Mouse (Mus musculus) midbrain, embryonic 13.5 days (tissue): ENCODE measurements around the gene Pde8a. TPM values are rescaled to one million over a fixed set of nuclear protein-coding genes. Genes with fewer than 3 reads are reported as not detected.

Experiments used
- ATAC-seq: fragments of 200-750 bp; cut with Nextera tagmentation; 2 replicates; pipeline ENCODE4 v1.8.0; 2017; ENCODE audit warnings: mild to moderate bottlenecking, moderate TSS enrichment, moderate library complexity
- H3K27ac ChIP-seq: fragments of 300-500 bp; sonication (generic); 2 replicates; pipeline ENCODE4 v1.5.1; 2015; ENCODE audit warnings: inconsistent platforms, mild to moderate bottlenecking, moderate library complexity
- H3K27me3 ChIP-seq: fragments of 300-500 bp; sonication (generic); 2 replicates; pipeline ENCODE4 v1.6.1; 2015; ENCODE audit warnings: mild to moderate bottlenecking, inconsistent platforms
- H3K36me3 ChIP-seq: fragments of 300-500 bp; sonication (generic); 2 replicates; pipeline ENCODE4 v1.6.1; 2015; ENCODE audit warnings: mild to moderate bottlenecking, inconsistent platforms
- H3K4me1 ChIP-seq: fragments of 300-500 bp; sonication (generic); replicated peaks from 2 replicates; pipeline ENCODE4 v1.6.1; 2015; ENCODE audit warnings: inconsistent platforms
- H3K4me2 ChIP-seq: fragments of 300-500 bp; sonication (generic); replicated peaks from 2 replicates; pipeline ENCODE4 v1.6.1; 2015; ENCODE audit warnings: moderate library complexity, mild to moderate bottlenecking, inconsistent platforms
- H3K4me3 ChIP-seq: fragments of 300-500 bp; sonication (generic); replicated peaks from 2 replicates; pipeline ENCODE4 v1.5.1; 2015; ENCODE audit warnings: mild to moderate bottlenecking, inconsistent platforms
- H3K9ac ChIP-seq: fragments of 300-500 bp; sonication (generic); replicated peaks from 2 replicates; pipeline ENCODE4 v1.6.1; 2015; ENCODE audit warnings: mild to moderate bottlenecking, inconsistent platforms
- H3K9me3 ChIP-seq: fragments of 300-500 bp; sonication (generic); 2 replicates; pipeline ENCODE4 v1.6.1; 2016; ENCODE audit warnings: mild to moderate bottlenecking, inconsistent platforms
- WGBS: fragments of 180-500 bp; shearing (Covaris S2); methylation state at CpG from one replicate; pipeline ENCODE4 v1.1.7; 2015; 5-methylcytosine and 5-hydroxymethylcytosine counted together
- polyA plus RNA-seq: library from polyadenylated mRNA; unstranded; fragments of >200 nt; fragmentation: Nextera tagmentation; extraction: Ambion mirVana; gene quantifications from 2 replicates; pipeline ENCODE4 v1.2.1, GENCODE M21; 2015

The Pde8a gene
- polyA plus RNA-seq, 1 experiment from 2014 or later: 2.5 TPM

DNA sequence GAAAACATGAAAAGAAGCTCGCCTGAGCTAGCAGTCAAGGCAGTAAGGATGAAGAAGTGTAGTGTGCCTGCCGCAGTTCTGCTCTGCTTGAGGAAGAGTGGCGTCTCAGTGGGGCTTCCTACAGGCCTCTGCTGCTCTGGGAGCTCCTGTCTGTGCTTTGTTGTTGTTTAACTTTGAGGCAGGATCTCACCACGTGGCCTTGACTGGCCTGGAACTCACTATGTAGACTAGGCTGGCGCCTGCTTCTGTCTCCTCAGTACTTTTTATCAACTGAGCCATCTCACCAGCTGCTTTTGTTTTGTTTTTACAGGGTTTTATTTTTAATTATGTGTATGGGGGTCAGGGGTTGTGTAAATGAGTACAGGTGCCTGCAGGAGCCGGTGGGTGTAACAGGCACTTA lies 84.8 kb downstream of the Pde8a start:
- no peak overlapping the region for H3K4me2 ChIP-seq
- H3K9me3 ChIP-seq: no peaks in the 10 kb centered on the region
- no peaks in the 10 kb centered on the region for H3K36me3 ChIP-seq
- H3K4me1 ChIP-seq: peaks cover 9% of the 10 kb centered on the region
- H3K27me3 ChIP-seq: no peaks in the 10 kb centered on the region
- 37% methylated on average over 6 of the region's 6 CpGs for WGBS
- H3K9ac ChIP-seq: no peak overlapping the region
- no peak overlapping the region for H3K4me3 ChIP-seq
- no peak overlapping the region for H3K27ac ChIP-seq
- no peak for ATAC-seq

DNA sequence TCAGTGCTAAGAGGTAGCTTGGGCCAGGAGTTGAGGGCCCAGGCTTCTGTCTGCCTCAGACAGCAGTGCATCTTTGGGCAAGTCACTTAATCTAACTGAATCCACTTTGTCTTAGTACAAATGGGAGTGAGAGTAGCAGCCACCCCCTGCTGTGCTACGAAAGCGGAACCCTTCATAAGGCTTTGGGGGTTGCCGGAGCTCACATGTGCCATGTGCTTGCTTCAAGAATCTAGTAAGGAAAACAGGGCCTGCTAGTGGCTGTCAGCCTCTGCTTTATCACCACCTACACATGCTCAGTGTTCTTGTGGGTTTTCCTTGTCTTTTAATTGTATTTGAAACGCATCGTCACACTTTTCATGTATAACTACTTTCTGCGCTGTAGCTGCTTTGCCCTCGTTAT lies 87.9 kb downstream of the Pde8a start:
- Histone ChIP-seq H3K36me3 (no peaks in the 10 kb centered on the region), H3K4me3 (no peak overlapping the region), H3K27ac (no peak overlapping the region), H3K9ac (no peak overlapping the region), H3K27me3 (0 out of 2 replicates have a peak, but pooled peaks cover 2% of the 10 kb centered on the region), H3K4me1 (peaks cover 9% of the 10 kb centered on the region), H3K9me3 (no peaks in the 10 kb centered on the region), H3K4me2 (no peak overlapping the region)
- ATAC-seq: no peak
- 41% methylated on average over 7 of the region's 7 CpGs for WGBS

DNA sequence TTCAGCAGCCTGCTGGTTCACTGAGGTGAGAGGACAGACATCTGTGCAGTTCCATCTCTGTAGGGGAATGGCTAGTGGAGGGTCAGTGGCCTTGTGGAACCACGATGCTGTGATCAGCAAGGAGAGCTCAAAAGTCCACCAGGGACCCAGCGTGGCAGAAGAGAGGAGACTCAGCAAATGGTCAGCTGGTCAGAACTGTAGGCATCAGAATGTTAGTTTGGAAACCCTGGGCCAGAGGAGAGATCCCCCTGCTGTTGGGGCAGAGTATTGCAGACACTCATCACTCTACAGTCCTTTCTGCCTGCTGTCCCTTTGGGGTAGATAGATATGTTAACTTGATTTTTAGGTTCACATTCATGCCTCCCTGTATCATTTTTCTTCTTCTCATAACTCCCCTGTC lies 90.3 kb downstream of the Pde8a start:
- Histone ChIP-seq H3K4me1 (peaks cover 9% of the 10 kb centered on the region), H3K9ac (no peak overlapping the region), H3K27me3 (0 out of 2 replicates have a peak, but pooled peaks cover 2% of the 10 kb centered on the region), H3K27ac (no peak overlapping the region), H3K36me3 (no peaks in the 10 kb centered on the region), H3K4me3 (no peak overlapping the region), H3K9me3 (no peaks in the 10 kb centered on the region), H3K4me2 (no peak overlapping the region)
- WGBS: 82% methylated on average over 2 of the region's 2 CpGs
- no peak for ATAC-seq

DNA sequence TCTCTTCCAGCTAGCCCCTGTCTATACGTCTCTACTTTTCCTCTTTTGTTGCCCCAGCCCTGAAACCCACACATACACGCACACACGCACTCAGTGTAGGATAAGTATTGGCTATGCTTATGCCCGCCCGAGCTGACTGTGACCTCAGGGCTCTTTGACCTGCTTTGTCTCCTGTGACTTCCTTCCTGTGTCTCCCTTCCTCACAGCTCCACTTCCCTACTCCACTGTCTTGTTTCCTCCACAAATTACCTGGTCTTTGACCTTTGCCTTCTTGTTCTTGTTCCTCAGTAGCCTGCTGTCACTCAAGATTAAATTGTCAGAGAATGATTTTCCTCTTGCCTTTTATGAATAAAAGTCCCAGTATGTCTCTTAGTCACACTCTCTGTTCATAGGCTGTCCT lies 90.7 kb downstream of the Pde8a start:
- 0 out of 2 replicates have a peak, but pooled peaks cover 2% of the 10 kb centered on the region for H3K27me3 ChIP-seq
- 87% methylated on average over 5 of the region's 5 CpGs for WGBS
- H3K27ac ChIP-seq: no peak overlapping the region
- H3K4me1 ChIP-seq: peaks cover 9% of the 10 kb centered on the region
- no peak overlapping the region for H3K4me2 ChIP-seq
- no peak overlapping the region for H3K4me3 ChIP-seq
- no peaks in the 10 kb centered on the region for H3K9me3 ChIP-seq
- no peak overlapping the region for H3K9ac ChIP-seq
- no peaks in the 10 kb centered on the region for H3K36me3 ChIP-seq
- ATAC-seq: no peak

DNA sequence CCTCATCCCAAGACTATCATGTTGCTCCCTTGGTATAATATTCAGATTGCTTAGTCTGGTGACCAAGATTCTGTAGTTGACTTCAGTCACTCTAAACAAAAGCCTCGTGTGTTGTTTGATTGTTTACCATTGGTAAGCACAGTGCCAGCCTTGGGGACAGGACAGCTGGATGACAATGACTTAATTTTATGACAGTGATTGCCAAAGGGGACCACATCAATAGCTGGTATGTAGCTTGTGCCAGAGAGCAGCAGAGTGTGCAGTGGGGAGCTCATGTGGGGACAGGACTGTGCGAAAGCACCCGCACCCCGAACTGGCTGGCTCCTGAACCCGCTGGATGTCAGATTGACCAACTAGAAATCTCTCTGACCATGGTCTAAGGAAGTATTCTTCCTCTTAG lies 91.3 kb downstream of the Pde8a start:
- Histone ChIP-seq H3K36me3 (no peaks in the 10 kb centered on the region), H3K9me3 (no peaks in the 10 kb centered on the region), H3K9ac (no peak overlapping the region), H3K4me3 (no peak overlapping the region), H3K27ac (no peak overlapping the region), H3K4me1 (peaks cover 9% of the 10 kb centered on the region), H3K4me2 (no peak overlapping the region), H3K27me3 (0 out of 2 replicates have a peak, but pooled peaks cover 2% of the 10 kb centered on the region)
- no peak for ATAC-seq
- WGBS: 91% methylated on average over 5 of the region's 5 CpGs

DNA sequence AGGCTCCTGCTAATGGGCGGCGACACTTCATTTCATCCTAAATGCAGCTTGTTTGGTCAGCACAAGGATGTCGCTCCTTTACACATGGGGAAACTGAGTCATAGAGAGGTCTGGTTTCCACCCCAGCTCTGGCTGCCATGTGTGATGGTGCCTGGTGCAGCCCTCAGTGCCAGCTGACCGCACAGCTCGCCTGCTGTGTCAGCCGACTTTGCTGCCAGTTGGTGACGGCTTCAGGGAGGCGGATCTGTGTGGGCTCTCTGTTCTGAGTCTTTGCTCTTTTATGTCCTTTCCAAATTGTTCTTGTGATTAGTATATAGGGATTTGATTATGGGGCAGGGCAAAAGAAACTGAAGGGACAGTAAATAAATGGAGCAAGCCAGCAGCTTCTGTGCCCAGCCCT lies 94.3 kb downstream of the Pde8a start:
- Histone ChIP-seq H3K4me1 (no peaks in the 10 kb centered on the region), H3K9me3 (no peaks in the 10 kb centered on the region), H3K4me2 (no peak overlapping the region), H3K27ac (no peak overlapping the region), H3K4me3 (no peak overlapping the region), H3K27me3 (0 out of 2 replicates have a peak, but pooled peaks cover 2% of the 10 kb centered on the region), H3K9ac (no peak overlapping the region), H3K36me3 (no peaks in the 10 kb centered on the region)
- ATAC-seq: no peak
- WGBS: 74% methylated on average over 8 of the region's 8 CpGs

DNA sequence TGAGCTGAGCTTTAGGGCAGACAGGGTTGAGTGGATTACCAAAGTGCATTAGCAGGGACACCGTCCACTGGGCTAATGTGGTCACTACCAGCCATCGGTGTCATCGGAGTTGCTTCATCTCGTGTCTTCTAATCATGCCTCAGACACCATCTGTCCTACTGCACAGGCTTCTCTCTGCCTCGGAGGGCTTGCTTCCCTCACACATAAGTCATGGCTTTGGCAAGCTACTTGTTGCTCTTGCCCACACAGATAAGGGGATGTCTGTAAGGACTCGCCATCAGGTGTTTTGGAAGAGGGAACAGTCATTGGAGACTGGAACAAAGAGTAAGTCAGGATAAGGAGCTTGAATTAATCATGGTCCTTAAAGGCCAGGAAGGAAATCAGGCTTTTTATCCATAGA lies 95.9 kb downstream of the Pde8a start:
- 91% methylated on average over 6 of the region's 6 CpGs for WGBS
- Histone ChIP-seq H3K9ac (no peak overlapping the region), H3K36me3 (no peaks in the 10 kb centered on the region), H3K4me2 (no peak overlapping the region), H3K4me3 (no peak overlapping the region), H3K9me3 (no peaks in the 10 kb centered on the region), H3K27me3 (no peaks in the 10 kb centered on the region), H3K4me1 (no peaks in the 10 kb centered on the region), H3K27ac (no peak overlapping the region)
- no peak for ATAC-seq

DNA sequence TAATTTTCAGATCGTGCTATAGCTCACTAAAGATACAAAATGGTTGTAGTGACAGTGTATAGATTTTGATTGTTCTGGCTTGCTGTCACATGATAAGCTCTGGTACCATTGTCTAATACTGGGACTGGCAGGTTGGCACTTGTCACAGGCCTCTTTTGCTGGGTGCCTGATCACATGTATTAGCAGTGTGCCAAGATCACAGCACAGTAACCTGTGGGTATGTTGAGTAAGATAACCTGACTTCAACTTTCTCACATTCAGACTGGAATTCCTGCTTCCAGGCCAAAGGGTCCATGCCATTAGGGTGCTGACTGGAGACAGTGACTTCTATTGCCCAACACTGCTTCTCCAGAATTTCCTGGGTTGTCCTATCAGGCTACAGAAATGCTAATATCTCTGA lies 97.7 kb downstream of the Pde8a start:
- WGBS: 91% methylated on average over 1 of the region's 1 CpGs
- no peaks in the 10 kb centered on the region for H3K27me3 ChIP-seq
- no peak for ATAC-seq
- H3K36me3 ChIP-seq: no peaks in the 10 kb centered on the region
- no peak overlapping the region for H3K9ac ChIP-seq
- no peaks in the 10 kb centered on the region for H3K4me1 ChIP-seq
- H3K4me3 ChIP-seq: no peak overlapping the region
- H3K9me3 ChIP-seq: no peaks in the 10 kb centered on the region
- H3K4me2 ChIP-seq: no peak overlapping the region
- H3K27ac ChIP-seq: no peak overlapping the region

DNA sequence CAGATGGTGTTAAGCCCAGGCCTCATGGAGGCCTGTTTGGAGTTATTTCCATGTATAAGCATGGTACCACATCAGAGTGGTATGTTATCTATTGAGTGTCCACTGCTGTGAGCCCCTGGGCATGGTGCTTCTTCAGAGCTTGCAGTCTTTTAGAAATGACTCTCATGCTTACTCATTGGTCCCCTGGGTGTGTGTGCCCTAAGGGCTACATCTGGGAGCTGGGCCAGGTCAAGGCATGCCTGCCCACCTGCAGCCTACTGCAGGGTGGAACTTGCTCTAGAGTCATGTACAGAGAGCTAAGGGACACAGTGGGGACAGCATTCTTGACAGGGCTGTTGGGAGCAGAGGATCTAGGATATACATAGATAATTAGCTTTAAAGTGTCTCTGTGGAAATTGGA lies 98.2 kb downstream of the Pde8a start:
- Histone ChIP-seq H3K4me2 (no peak overlapping the region), H3K27me3 (no peaks in the 10 kb centered on the region), H3K9me3 (no peaks in the 10 kb centered on the region), H3K27ac (no peak overlapping the region), H3K9ac (no peak overlapping the region), H3K36me3 (no peaks in the 10 kb centered on the region), H3K4me3 (no peak overlapping the region), H3K4me1 (no peaks in the 10 kb centered on the region)
- ATAC-seq: no peak

DNA sequence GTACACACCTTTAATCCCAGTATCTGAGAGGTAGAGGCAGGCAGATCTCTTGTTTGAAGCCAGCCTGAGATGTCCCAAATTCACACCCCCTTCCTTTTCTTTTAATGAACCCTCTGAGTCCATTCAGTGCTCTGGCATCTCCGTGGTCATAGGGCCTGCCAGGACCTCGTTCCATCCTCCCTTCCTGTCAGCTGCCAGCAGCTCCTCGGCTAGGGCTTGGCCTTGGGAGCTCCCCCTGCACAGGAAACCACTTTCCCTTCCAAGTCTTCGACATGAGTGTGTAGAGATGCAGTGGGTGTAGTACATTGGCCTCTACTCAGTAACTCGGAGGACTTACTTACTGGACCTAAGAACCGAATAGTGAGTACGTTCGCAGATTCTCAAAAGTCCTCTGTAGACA lies 102.2 kb downstream of the Pde8a start:
- WGBS: 86% methylated on average over 8 of the region's 8 CpGs
- no peak overlapping the region for H3K9ac ChIP-seq
- H3K9me3 ChIP-seq: no peaks in the 10 kb centered on the region
- no peaks in the 10 kb centered on the region for H3K36me3 ChIP-seq
- no peaks in the 10 kb centered on the region for H3K27me3 ChIP-seq
- no peak overlapping the region for H3K27ac ChIP-seq
- no peak overlapping the region for H3K4me2 ChIP-seq
- no peak for ATAC-seq
- no peaks in the 10 kb centered on the region for H3K4me1 ChIP-seq
- H3K4me3 ChIP-seq: no peak overlapping the region

DNA sequence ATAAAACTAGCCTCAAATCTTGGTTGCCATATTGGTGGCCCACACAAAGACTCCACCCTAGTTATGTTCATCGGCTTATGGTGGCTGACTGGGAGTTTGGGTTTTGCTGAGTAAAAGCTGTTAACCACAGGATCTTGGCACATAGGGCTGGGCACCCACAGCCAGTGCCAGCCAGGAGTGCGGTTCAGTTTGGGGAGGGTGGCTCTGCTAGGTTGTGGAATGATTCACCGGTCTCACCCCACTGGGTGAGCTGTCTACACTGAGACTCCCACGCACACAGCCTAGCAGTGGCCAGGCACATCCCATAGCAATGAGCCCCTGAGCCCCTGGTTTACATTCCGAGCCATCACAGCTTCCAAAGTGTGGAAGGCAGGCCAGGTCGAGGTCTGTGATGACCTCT lies 106.4 kb downstream of the Pde8a start:
- H3K9ac ChIP-seq: no peak overlapping the region
- H3K9me3 ChIP-seq: no peaks in the 10 kb centered on the region
- no peaks in the 10 kb centered on the region for H3K27me3 ChIP-seq
- 90% methylated on average over 6 of the region's 6 CpGs for WGBS
- H3K36me3 ChIP-seq: no peaks in the 10 kb centered on the region
- no peak for ATAC-seq
- H3K4me3 ChIP-seq: no peak overlapping the region
- no peaks in the 10 kb centered on the region for H3K4me1 ChIP-seq
- no peak overlapping the region for H3K27ac ChIP-seq
- no peak overlapping the region for H3K4me2 ChIP-seq

DNA sequence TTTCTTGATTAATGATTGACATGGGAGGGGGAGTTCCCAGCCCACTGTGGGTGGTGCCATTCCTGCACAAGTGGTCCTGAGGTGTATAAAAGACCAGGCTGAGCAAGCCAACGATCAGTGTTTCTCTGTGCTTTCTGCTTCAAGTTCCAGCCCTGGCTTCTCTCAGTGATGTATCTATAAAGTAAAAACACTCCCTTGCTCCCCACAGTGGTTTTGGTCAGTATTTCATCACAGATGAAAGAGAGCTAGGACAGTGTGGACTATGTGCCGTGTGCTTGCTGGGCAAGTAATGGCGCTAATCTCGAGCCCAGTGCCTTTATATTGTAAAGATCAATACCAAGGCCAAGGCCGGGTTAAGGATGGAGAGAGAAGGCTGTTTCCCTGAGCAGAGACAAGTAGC lies 108.4 kb downstream of the Pde8a start:
- no peaks in the 10 kb centered on the region for H3K27me3 ChIP-seq

DNA sequence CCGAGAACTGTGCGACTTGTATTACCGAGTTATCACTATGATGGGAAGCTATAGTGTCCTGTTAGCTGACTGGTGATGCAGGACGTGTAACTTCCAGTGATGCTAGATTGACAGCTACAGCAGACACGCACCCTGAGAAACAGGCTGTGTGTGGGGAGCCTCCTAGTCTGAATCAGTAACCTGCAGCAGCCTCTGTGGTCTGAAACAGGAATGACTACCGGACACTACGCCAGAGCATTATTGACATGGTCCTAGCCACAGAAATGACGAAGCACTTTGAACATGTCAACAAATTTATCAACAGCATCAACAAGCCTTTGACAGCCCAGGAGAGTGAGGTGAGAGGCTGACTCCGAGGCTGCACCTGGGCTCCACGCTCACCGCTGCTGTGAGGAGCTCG lies 112.6 kb downstream of the Pde8a start:
- peaks cover 4% of the 10 kb centered on the region; the same call in 1 of the 2 replicates for H3K4me1 ChIP-seq
- 92% methylated on average over 12 of the region's 12 CpGs for WGBS
- H3K36me3 ChIP-seq: peaks cover 14% of the 10 kb centered on the region; the same call in 1 of the 2 replicates
- no peak overlapping the region for H3K4me3 ChIP-seq
- no peaks in the 10 kb centered on the region for H3K27me3 ChIP-seq
- no peaks in the 10 kb centered on the region for H3K9me3 ChIP-seq
- ATAC-seq: no peak
- H3K27ac ChIP-seq: no peak overlapping the region; the same call in 1 of the 2 replicates
- H3K9ac ChIP-seq: no peak overlapping the region
- H3K4me2 ChIP-seq: no peak overlapping the region

More for the DNA sequence above, 108.4 kb downstream of the Pde8a start:
- Histone ChIP-seq H3K9ac (no peak overlapping the region), H3K36me3 (no peaks in the 10 kb centered on the region), H3K4me2 (no peak overlapping the region), H3K9me3 (no peaks in the 10 kb centered on the region), H3K4me1 (no peaks in the 10 kb centered on the region), H3K4me3 (no peak overlapping the region), H3K27ac (no peak overlapping the region)
- ATAC-seq: no peak
- WGBS: 83% methylated on average over 5 of the region's 5 CpGs
